25 mouse cellular contexts compared by ENCODE assay signal in the genomic region with DNA sequence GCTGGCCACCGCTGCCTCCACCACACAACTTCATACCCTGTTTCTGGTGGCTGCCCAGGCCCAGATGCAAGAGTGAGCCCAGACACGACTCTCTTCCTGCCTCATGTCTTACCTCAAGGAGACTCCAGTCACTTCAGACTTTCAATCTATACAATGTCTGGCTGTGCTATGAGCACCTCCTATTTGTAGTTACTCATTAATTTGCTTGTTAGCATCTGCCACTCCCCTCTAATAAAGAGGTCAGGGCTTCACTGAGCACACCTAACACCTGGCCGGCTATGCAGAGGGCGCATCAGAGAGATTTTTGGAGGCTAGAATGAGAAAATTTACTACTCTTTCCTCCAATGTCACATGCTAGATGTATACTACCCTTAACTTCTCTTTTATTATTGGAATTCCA. TPM values are rescaled to one million over a fixed set of nuclear protein-coding genes. Genes with fewer than 3 reads are reported as not detected.
DNase-seq lines count a peak whose midpoint lies in the region; ATAC-seq and TF ChIP-seq lines count a peak whose summit lies in the region.
"Had no signal": no experiment of that assay in that cellular context is flagged by ENCODE, and none has a peak within 500 bp of the region (broad histone marks: within the 10 kb centered on the region; RNA-seq: fewer than 3 reads in every experiment).

No protein-coding gene starts in this region.

- no peak for TF ChIP-seq CTCF in liver, postnatal 0 days (IDR thresholded peaks at IDR 0.05; ENCODE audit: low read depth)
- no peak for TF ChIP-seq CTCF in intestine, postnatal 0 days (IDR thresholded peaks at IDR 0.05; ENCODE audit: low read depth)

- TF ChIP-seq EP300 in liver, postnatal 0 days (IDR thresholded peaks at IDR 0.05; ENCODE audit: low read depth) = no peak

- H3K27me3 ChIP-seq in forebrain, embryonic 16.5 days (replicated peaks; ENCODE audit: control insufficient read depth, insufficient read depth, low read length) = no peaks in the 10 kb centered on the region
- H3K27me3 ChIP-seq in forebrain, embryonic 11.5 days (ENCODE audit: control insufficient read depth, insufficient read depth, low read length) = no peaks in the 10 kb centered on the region
- no peaks in the 10 kb centered on the region for H3K27me3 ChIP-seq in liver, embryonic 11.5 days (replicated peaks; ENCODE audit: control insufficient read depth, insufficient read depth, low read length)
- H3K27me3 ChIP-seq in liver, postnatal 0 days (ENCODE audit: insufficient read depth, low read length) = no peaks in the 10 kb centered on the region
- no peaks in the 10 kb centered on the region for H3K27me3 ChIP-seq in intestine, embryonic 15.5 days (replicated peaks)
- no peaks in the 10 kb centered on the region for H3K27me3 ChIP-seq in intestine, postnatal 0 days (replicated peaks; ENCODE audit: control insufficient read depth, insufficient read depth, low read length)
- H3K27me3 ChIP-seq: CH12.LX; embryonic facial prominence, embryonic 12.5 days; embryonic facial prominence, embryonic 15.5 days; forebrain, embryonic 12.5 days; Patski had no signal

- no peak for ATAC-seq in forebrain, embryonic 16.5 days
- ATAC-seq in forebrain, embryonic 11.5 days (replicated peaks; ENCODE audit: low FRiP score) = no peak
- ATAC-seq in liver, embryonic 11.5 days (replicated peaks; ENCODE audit: low FRiP score) = no peak
- no peak for ATAC-seq in liver, postnatal 0 days
- ATAC-seq in intestine, embryonic 15.5 days = peak; percentile 81
- ATAC-seq in intestine, postnatal 0 days = peak; percentile 61
- ATAC-seq: hindbrain, postnatal 0 days; inflammation-experienced regulatory T-cells, adult 6 months; Patski had no signal

- no peaks in the 10 kb centered on the region for H3K36me3 ChIP-seq in forebrain, embryonic 16.5 days (ENCODE audit: control insufficient read depth, insufficient read depth)
- no peaks in the 10 kb centered on the region for H3K36me3 ChIP-seq in forebrain, embryonic 11.5 days (ENCODE audit: control insufficient read depth, insufficient read depth, low read length)
- no peaks in the 10 kb centered on the region; the same call in 1 of the 2 replicates for H3K36me3 ChIP-seq in liver, embryonic 11.5 days (ENCODE audit: control insufficient read depth, insufficient read depth, low read length)
- H3K36me3 ChIP-seq in liver, postnatal 0 days (replicated peaks; ENCODE audit: insufficient read depth, low read length) = peaks cover 2% of the 10 kb centered on the region; the same call in 1 of the 2 replicates
- no peaks in the 10 kb centered on the region for H3K36me3 ChIP-seq in intestine, embryonic 15.5 days
- H3K36me3 ChIP-seq in intestine, postnatal 0 days (ENCODE audit: control insufficient read depth, insufficient read depth) = no peaks in the 10 kb centered on the region
- H3K36me3 ChIP-seq: embryonic facial prominence, embryonic 15.5 days had no signal

- H3K9me3 ChIP-seq in forebrain, embryonic 16.5 days (ENCODE audit: control insufficient read depth, low read length) = no peaks in the 10 kb centered on the region
- H3K9me3 ChIP-seq in forebrain, embryonic 11.5 days (ENCODE audit: control insufficient read depth, low read length) = no peaks in the 10 kb centered on the region
- no peaks in the 10 kb centered on the region for H3K9me3 ChIP-seq in liver, embryonic 11.5 days (ENCODE audit: control insufficient read depth, low read length)
- no peaks in the 10 kb centered on the region for H3K9me3 ChIP-seq in liver, postnatal 0 days (ENCODE audit: low read length)
- no peaks in the 10 kb centered on the region for H3K9me3 ChIP-seq in intestine, embryonic 15.5 days
- H3K9me3 ChIP-seq in intestine, postnatal 0 days (ENCODE audit: control insufficient read depth) = no peaks in the 10 kb centered on the region
- H3K9me3 ChIP-seq: embryonic facial prominence, embryonic 12.5 days; embryonic facial prominence, embryonic 15.5 days; forebrain, embryonic 12.5 days; G1E had no signal

- peak overlapping the region; percentile 21; the same call in 1 of the 2 replicates for H3K27ac ChIP-seq in forebrain, embryonic 16.5 days (ENCODE audit: low read length)
- no peak overlapping the region for H3K27ac ChIP-seq in forebrain, embryonic 11.5 days (ENCODE audit: low read depth, low read length)
- H3K27ac ChIP-seq in liver, embryonic 11.5 days (ENCODE audit: low read depth, low read length) = no peak overlapping the region
- H3K27ac ChIP-seq in liver, postnatal 0 days (ENCODE audit: low read depth) = no peak overlapping the region
- H3K27ac ChIP-seq in intestine, embryonic 15.5 days = no peak overlapping the region
- no peak overlapping the region for H3K27ac ChIP-seq in intestine, postnatal 0 days (ENCODE audit: low read depth, low read length)
- H3K27ac ChIP-seq: embryonic facial prominence, embryonic 12.5 days; embryonic facial prominence, embryonic 15.5 days; forebrain, embryonic 12.5 days; gastrocnemius, adult 2 months; hindbrain, embryonic 14.5 days; hindbrain, postnatal 0 days had no signal

- no peak overlapping the region for H3K9ac ChIP-seq in forebrain, embryonic 16.5 days (replicated peaks; ENCODE audit: low read depth, low read length)
- no peak overlapping the region for H3K9ac ChIP-seq in forebrain, embryonic 11.5 days (ENCODE audit: low read length)
- no peak overlapping the region for H3K9ac ChIP-seq in liver, embryonic 11.5 days (ENCODE audit: low read depth, low read length)
- no peak overlapping the region for H3K9ac ChIP-seq in liver, postnatal 0 days (replicated peaks)
- no peak overlapping the region for H3K9ac ChIP-seq in intestine, embryonic 15.5 days
- H3K9ac ChIP-seq in intestine, postnatal 0 days (ENCODE audit: low read depth, low read length) = no peak overlapping the region
- H3K9ac ChIP-seq: embryonic facial prominence, embryonic 12.5 days; embryonic facial prominence, embryonic 15.5 days; forebrain, embryonic 12.5 days; hindbrain, embryonic 14.5 days had no signal

- WGBS in forebrain, embryonic 16.5 days = 89% methylated on average over 4 of the region's 4 CpGs
- WGBS in forebrain, embryonic 11.5 days = 93% methylated on average over 4 of the region's 4 CpGs
- 89% methylated on average over 4 of the region's 4 CpGs for WGBS in liver, embryonic 11.5 days
- WGBS in liver, postnatal 0 days (ENCODE audit: insufficient replicate concordance) = 89% methylated on average over 4 of the region's 4 CpGs
- WGBS in intestine, embryonic 15.5 days = 74% methylated on average over 4 of the region's 4 CpGs
- 60% methylated on average over 4 of the region's 4 CpGs for WGBS in intestine, postnatal 0 days

- H3K4me3 ChIP-seq in forebrain, embryonic 16.5 days (replicated peaks; ENCODE audit: low read length) = no peak overlapping the region
- H3K4me3 ChIP-seq in forebrain, embryonic 11.5 days (ENCODE audit: low read depth, low read length) = no peak overlapping the region
- H3K4me3 ChIP-seq in liver, embryonic 11.5 days (ENCODE audit: low read depth, low read length) = no peak overlapping the region
- H3K4me3 ChIP-seq in liver, postnatal 0 days (ENCODE audit: low read depth, low read length) = no peak overlapping the region
- H3K4me3 ChIP-seq in intestine, embryonic 15.5 days (replicated peaks) = no peak overlapping the region
- H3K4me3 ChIP-seq in intestine, postnatal 0 days (ENCODE audit: low read depth, low read length) = no peak overlapping the region
- H3K4me3 ChIP-seq: embryonic facial prominence, embryonic 12.5 days; embryonic facial prominence, embryonic 15.5 days; forebrain, embryonic 12.5 days; gastrocnemius, adult 2 months had no signal

- no peak for DNase-seq in forebrain, embryonic 11.5 days (ENCODE audit: low spot score)
- peak; percentile 24 for DNase-seq in liver, embryonic 11.5 days (ENCODE audit: low spot score)
- no peak for DNase-seq in liver, postnatal 0 days
- no peak for DNase-seq in kidney, adult 11 months
- DNase-seq: adrenal gland, postnatal 10 days; adrenal gland, postnatal 36 days; B cell, adult 2 months; cerebellum, adult 2 months; cerebellum, adult 9-11 months; cerebellum, postnatal 25 days; gastrocnemius, adult 2 months; gastrocnemius, postnatal 14 days had no signal

- H3K4me2 ChIP-seq in forebrain, embryonic 16.5 days (ENCODE audit: low read length) = no peak overlapping the region
- H3K4me2 ChIP-seq in forebrain, embryonic 11.5 days (ENCODE audit: low read depth, low read length, severe bottlenecking) = no peak overlapping the region
- no peak overlapping the region for H3K4me2 ChIP-seq in liver, embryonic 11.5 days
- H3K4me2 ChIP-seq in liver, postnatal 0 days (ENCODE audit: low read depth, low read length) = no peak overlapping the region
- H3K4me2 ChIP-seq in intestine, embryonic 15.5 days (replicated peaks) = no peak overlapping the region
- no peak overlapping the region for H3K4me2 ChIP-seq in intestine, postnatal 0 days (replicated peaks; ENCODE audit: low read depth)
- H3K4me2 ChIP-seq: embryonic facial prominence, embryonic 12.5 days; embryonic facial prominence, embryonic 15.5 days; forebrain, embryonic 12.5 days; heart, embryonic 11.5 days; hindbrain, embryonic 14.5 days had no signal

- H3K4me1 ChIP-seq in forebrain, embryonic 16.5 days (replicated peaks; ENCODE audit: control insufficient read depth, insufficient read depth, low read length) = peaks cover 4% of the 10 kb centered on the region; the same call in 1 of the 2 replicates
- no peaks in the 10 kb centered on the region for H3K4me1 ChIP-seq in forebrain, embryonic 11.5 days (replicated peaks; ENCODE audit: control insufficient read depth, insufficient read depth, low read length)
- peaks cover 7% of the 10 kb centered on the region for H3K4me1 ChIP-seq in liver, embryonic 11.5 days (replicated peaks; ENCODE audit: control insufficient read depth, insufficient read depth, low read length)
- peaks cover 6% of the 10 kb centered on the region; the same call in 1 of the 2 replicates for H3K4me1 ChIP-seq in liver, postnatal 0 days (ENCODE audit: insufficient read depth)
- 0 out of 2 replicates have a peak, but pooled peaks cover 2% of the 10 kb centered on the region for H3K4me1 ChIP-seq in intestine, embryonic 15.5 days (replicated peaks)
- H3K4me1 ChIP-seq in intestine, postnatal 0 days (replicated peaks; ENCODE audit: control insufficient read depth, insufficient read depth, low read length) = no peaks in the 10 kb centered on the region
- H3K4me1 ChIP-seq: embryonic facial prominence, embryonic 15.5 days; forebrain, embryonic 12.5 days had no signal

RNA-seq across cellular contexts. Expression of gene Hbp1, which starts 40.2 kb away (rescaled TPM):
- 83.3 and 96.3 TPM in 2 replicates for polyA plus RNA-seq in forebrain, embryonic 16.5 days (2015; fragmentation: Nextera tagmentation; extraction: Ambion mirVana)
- 80.8 and 87.1 TPM in 2 replicates for polyA plus RNA-seq in forebrain, embryonic 11.5 days (2014; fragmentation: Nextera tagmentation; extraction: Ambion mirVana)
- polyA plus RNA-seq in liver, embryonic 11.5 days (2014; fragmentation: Nextera tagmentation; extraction: Ambion mirVana) = 51.3 and 57.5 TPM in 2 replicates
- polyA plus RNA-seq in liver, postnatal 0 days (2015; fragmentation: Nextera tagmentation; extraction: Ambion mirVana) = 47.3 and 50.1 TPM in 2 replicates
- 79.8 and 89.2 TPM in 2 replicates for polyA plus RNA-seq in intestine, embryonic 15.5 days (2015; fragmentation: Nextera tagmentation; extraction: Ambion mirVana)
- polyA plus RNA-seq in intestine, postnatal 0 days (2015; fragmentation: Nextera tagmentation; extraction: Ambion mirVana) = 63.3 and 68.0 TPM in 2 replicates

Comparison
In these comparisons a context has a peak if more than half of its experiments do, and no peak if none do; other contexts are left out.
1. ATAC-seq: peak in intestine, embryonic 15.5 days (single experiment) and intestine, postnatal 0 days (single experiment); none in forebrain, embryonic 16.5 days (single experiment), forebrain, embryonic 11.5 days (single experiment), liver, embryonic 11.5 days (single experiment) and liver, postnatal 0 days (single experiment).